Mouse (Mus musculus) layer of hippocampus, postnatal 36 days (tissue): ENCODE measurements around the gene Adamts17. TPM values are rescaled to one million over a fixed set of nuclear protein-coding genes. Genes with fewer than 3 reads are reported as not detected.

ENCODE experiments used
- DNase-seq, 2 experiments: peaks; one replicate each; pipeline ENCODE4 v3.0.0; 2022
- total RNA-seq, 2 experiments: library from RNA; stranded (reverse); gene quantifications; 2 replicates each; pipeline ENCODE4 v1.2.3; 2021

The Adamts17 gene
- 10 to 100 TPM; 24.9 to 30.4 TPM for total RNA-seq

DNA sequence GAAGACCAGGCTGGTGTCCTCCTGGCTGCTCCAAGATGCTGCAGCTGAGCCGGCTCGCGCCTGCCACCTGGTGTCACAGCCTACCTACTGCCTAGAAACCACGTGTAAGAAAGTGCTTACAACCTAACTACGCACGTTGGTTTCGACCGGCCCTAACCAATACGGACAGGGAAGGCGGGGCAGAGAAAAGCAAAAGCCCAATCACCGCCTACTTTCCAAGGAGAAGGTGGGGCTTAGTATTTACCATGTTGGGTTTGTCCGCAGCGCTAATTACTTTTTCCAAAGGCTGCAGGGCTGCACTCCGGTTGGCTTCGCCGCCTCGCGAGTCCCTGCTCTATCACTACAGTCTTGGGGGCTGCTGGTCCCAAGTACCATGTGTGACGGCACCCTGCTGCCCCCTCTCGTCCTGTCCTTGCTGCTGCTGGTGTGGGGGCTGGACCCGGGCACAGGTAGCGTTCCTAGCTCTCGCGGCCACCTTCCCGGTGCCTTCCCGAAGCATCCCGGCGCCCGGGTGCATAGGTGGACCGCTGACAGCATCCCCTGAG, at the start of gene Adamts17:
TSS of gene Adamts17 (plus strand) at position 273 of the 545 bp plus-strand sequence.
- peak; percentile 89 to 92 for DNase-seq

GRCm38 (mm10) chr7:66789860-66790748, 49.4 kb upstream of the Adamts17 start:
- no peak for DNase-seq

DNA sequence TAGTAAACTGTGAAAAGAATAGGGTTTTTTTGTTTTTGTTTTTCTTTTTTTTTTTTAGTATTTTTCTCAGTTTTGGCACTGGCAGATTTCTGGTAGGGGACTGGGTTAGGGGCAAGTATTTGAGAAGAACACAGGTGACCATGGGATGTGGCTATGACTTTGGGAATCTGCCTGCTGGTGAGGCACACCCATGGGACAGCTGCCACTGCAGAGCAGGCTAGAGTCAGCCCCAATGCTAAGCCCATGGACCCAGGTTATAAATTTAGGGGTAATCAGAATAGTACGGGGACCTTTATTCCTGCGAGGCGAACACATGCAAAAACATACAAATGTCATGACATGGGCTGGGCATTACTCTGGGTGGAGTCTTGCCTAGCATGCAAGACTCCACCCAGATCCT, 48.5 kb upstream of the Adamts17 start:
- DNase-seq = no peak

DNA sequence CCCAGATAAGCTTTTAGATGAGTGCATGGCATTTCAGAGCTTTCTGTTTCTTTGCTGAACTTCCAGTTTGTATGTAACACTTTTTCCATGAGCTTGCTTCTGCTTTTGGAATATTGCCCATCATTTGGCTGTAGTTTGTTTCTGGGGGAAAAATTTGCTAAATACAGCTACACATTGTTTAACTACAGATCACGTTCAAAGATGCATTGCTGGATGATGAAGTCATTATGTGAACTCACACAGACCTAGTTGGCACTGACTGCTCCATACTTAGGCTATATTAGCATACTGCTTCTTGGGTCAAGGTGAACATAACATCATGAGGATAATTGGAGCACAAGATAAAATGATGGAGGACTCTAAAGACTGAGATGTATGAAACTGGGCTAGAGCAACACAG, 42.6 kb upstream of the Adamts17 start:
- no peak for DNase-seq

DNA sequence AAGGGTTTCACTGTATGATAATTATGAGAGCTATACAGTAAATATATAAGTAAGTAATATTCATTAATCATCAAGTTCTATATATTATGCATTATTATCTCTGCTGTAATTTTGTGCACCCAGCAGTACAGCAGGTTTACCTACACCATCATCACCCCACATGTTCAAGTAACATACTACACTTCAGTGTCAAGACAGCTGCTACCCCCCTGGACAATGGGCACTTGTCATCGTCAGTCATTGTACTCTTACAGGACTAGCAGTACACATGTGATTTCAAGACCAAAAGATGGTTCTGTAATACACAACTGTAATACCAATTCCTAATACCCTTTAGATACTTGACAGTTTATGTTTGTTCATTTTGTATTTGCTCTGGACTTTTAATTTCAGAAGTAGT, 42.2 kb upstream of the Adamts17 start:
- no peak for DNase-seq

GRCm38 (mm10) chr7:66798826-66799225, 40.7 kb upstream of the Adamts17 start:
- no peak for DNase-seq

DNA sequence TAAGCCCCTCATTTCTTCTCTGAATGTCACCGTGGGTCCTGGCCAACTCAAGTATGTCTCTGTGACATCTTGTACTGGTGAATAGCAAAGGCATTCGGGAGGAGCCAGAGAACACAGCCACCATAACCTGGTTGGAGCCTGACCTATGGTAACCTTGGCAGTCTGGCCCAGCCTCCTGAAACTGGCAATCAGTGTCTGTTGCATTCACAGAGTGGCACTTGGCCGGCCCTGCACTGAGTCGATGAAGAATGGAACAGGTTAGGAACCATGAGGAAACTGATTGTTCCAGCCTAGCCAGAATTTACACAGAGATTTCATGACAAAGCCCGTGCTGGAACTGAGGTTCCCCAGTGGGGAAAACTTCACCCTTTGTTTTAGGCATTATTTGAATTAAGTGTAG, 38.8 kb upstream of the Adamts17 start:
- DNase-seq = no peak

DNA sequence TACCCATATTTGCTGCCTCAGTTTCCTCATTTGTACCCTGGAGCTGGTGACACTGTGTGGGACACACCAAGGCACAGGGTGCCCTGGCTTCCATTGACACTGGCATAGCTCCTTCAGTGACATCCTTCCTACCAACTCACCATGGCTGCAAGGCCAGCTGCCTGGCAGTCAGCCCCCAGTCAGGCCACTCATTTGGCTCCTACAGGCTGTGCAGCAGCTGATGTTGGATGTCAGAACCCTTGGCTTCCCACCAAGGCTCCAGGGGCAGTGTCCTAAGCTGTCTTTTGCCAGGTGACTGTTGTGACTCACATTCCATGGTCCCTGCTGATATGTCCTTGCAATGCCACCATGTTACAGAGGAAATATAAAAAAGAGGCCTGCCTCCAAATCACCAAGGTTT, 37.8 kb upstream of the Adamts17 start:
- no peak for DNase-seq

DNA sequence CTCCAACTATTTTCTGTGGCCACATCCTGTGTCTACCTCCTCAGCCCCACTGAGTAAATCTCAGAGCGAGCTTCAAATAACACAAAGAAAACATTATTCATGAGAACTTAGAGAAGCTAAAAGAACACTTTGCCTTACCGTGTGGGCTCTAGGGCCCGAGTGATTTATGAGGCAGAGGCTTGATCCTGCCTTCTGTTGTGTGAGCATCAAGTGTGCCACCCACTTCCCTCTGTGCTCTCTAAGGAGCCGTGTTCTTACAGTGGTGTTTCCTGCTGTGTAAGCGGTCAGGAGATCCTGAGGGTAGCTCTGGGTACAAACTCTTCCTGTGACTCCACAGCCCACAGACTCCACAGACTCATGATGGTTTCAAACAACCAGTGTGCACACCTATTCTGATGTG, 35.7 kb upstream of the Adamts17 start:
- DNase-seq = no peak

DNA sequence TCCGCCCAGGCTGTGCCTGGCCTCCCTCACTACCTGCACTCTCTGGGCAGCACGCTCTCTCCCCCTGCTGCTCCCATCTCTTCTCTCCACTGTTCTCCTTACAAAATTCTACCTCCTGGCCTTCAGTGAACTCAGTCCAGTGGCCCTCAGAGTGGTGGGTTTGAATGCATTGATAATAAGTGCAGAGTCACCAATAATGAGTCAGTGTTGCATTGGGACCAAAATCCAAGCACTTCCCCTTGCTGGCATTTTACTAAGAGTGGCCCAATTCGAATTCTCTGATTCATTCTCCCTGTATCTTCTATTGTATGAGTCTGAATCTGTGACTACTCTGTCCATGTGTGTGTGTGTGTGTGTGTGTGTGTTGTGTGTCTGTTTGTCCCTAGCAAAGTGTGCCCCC, 32.7 kb upstream of the Adamts17 start:
- no peak for DNase-seq

- DNase-seq = no peak
Observed at GRCm38 (mm10) chr7:66810436-66810835, 29.1 kb upstream of the Adamts17 start.

- DNase-seq = no peak
Observed at GRCm38 (mm10) chr7:66811294-66811693, 28.2 kb upstream of the Adamts17 start.

DNA sequence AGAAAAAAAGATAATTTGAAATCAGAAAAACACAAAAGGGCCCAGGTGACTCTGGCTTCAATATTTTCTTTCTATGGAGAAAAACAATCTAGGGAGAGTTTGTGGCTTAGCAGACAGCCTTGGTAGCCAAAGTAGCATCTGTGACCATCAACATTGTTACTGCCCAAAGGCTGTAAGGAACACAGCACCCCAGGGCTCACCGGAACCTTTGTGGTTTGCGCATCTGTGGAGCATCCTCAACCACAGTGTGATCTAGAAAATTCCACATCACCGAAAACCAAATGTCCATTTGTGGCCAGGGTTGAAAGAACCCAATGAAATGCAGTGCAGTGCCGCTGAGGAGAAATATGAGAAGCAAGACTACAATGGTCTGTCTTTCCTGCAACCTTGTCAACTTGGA, 27.2 kb upstream of the Adamts17 start:
- DNase-seq = no peak

- no peak for DNase-seq
Observed at GRCm38 (mm10) chr7:66812737-66813136, 26.8 kb upstream of the Adamts17 start.

- DNase-seq = no peak
Observed at GRCm38 (mm10) chr7:66813172-66813571, 26.4 kb upstream of the Adamts17 start.

DNA sequence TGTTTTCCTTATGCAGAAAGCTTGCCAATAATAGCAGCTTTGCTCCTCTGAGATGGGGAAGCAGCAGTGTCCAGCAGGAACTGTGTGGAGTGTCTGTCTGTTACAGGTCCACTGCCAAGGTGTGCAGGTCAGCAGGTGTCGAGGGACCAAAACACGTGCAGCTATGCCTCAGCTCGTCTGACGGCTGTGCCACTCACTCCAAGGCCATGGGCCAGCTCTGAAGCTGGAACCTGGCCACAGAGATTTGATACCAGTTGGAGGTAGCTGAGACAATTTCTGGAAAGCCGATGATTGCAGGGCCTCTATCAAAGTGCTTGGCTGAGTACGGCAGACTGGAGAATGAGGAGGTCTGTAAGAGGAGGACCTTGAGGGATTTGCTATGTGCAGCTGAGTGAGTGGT, 24.0 kb upstream of the Adamts17 start:
- no peak for DNase-seq

DNA sequence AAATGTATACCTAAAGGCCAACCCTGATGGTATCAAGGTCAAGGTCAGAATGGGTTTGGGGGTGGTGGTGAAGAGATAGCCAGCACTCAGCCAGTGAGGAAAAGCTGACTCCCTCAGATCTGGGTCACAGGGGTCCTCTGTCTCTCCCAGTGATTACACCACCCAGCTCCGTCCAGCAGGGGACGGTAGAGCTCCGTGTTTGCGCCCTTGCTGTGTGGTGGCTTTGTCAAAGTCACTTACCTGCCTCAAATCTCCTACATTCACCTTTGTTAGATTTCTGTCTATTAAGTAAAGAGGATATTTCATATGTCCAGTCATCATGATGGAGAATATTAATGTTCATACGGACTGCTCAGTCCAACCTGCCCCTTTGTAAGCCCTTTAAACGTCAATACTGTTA, 19.5 kb upstream of the Adamts17 start:
- DNase-seq = peak; percentile 25 to 46

DNA sequence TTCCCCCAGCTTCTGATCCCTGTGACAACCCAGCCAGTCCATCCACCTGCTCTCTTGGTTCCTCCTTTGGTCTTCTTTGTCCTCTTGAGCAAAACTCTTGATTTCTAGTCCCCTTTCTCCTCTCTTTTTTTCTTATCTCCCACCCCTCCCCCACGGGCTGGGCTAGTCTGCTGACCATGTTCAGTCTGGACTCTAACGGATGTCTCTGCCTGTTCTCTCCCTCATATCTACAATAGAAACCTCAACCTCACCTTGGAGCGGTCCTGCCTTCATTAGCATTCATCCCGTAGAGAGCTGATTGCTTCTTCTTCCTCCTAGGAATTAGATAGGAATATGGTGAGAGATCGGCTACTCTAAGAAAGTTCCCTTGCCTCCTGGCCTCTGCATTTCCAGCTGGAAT, 8.7 kb upstream of the Adamts17 start:
- DNase-seq = no peak

DNA sequence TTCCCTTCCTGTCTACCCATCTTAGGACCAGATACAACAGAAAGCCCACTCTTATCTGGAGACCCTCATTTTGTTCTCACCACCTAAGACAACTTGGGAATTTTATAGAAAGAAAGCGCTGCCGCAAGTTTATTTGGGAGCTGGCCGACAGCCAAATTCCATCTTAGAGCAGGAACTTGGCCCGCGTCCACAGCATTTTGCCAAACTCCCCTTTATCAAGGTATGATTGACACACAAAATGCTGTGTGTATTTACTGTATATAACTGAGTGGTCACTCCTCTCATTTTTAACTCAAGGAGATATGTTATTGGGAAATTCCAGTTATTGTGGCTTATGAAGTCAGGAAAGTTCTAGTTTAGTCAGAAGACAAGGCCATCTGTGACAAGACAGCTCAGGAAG, 8.2 kb upstream of the Adamts17 start:
- DNase-seq = no peak

DNA sequence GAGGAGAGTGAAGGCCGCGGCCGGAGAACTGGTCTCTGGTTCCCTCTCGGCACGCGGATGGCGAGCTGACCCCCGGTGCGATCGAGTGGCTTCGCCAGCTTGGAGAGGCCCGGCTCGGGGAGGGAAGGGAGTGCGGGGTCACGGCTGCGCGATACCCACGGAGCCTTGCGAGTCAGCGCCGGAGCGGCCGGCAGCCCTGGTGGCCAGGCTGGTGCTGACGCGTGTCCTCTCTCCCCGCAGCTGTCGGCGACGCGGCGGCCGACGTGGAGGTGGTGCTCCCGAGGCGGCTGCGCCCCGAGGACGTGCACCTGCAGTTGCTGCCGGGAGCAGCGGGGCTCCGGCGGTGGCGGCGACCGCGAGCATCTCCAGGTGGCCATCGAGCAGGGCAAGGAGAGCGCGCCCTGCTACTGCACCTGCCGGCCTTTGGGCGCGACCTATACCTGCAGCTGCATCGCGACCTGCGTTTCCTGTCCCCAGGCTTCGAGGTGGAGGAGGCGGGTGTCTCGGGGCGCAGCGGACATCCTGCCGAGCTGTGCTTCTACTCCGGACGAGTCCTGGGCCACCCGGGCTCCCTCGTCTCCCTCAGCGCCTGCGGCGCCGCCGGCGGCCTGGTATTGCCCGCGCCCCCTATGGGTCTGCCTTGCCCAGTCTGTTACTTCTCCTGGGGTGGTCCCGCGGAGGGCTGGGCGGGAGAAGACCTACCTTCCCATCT, 629 bp downstream of the Adamts17 start:
- DNase-seq = peak; percentile 56 to 60

DNA sequence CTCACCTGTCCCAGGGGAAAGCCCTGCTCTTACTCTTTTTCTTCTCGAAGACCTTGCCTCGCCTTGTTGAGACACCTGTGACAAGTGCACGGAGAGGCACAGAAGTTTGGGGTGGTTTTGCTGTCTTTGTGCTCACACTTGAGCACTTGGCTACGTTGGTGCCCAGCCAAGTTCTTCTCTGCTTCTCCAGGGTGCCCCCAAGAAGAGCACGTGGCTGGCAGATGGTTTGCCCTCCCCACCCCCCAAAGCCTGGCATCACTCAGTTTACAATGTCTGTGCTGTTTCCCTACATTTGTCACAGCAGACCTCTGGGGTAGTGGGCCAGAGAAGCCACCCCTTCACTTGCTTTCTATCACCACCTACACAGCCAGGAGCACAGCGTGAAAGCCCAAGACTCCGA, 1.6 kb downstream of the Adamts17 start:
- DNase-seq = peak; percentile 40 to 52

GRCm38 (mm10) chr7:66842021-66842420, 2.5 kb downstream of the Adamts17 start:
- peak; percentile 83 to 85 for DNase-seq

DNA sequence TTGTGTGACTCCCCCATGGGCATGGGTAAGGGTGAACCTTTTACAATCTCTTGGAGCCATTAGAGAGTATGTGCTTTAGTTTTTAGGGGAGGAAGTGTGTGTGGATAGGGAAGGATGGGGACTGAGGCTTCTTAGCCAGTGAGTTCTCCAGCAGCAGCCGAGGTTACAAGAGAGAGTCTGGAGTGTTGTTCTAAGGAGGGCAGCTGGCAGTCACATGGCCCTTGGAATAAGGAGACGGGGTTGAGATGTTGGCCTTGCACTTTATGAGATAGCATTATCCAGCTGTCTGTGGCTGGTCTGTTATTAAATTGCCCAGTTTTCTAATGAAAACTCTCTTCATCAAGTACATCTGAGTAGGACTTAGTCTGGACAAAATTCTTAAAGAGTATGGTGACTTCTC, 4.3 kb downstream of the Adamts17 start:
- no peak for DNase-seq

DNA sequence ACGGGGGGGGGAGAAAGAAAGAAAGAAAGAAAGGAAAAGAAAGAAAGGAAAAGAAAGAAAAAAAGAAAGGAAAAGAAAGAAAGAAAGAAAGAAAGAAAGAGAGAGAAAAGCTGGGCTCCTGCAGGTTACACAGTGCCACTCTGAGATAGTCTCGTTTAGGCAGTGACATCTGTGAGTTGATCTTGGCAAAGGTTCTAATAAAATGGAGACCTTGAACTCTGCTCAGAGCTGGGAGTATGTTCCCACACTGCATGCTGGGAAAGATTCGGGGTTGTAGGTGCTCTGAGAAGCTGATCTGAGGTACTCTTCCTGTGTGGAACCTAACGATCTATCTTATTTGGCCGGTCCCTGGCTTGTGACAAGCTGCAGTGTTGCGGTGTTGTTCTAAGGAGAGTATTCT, 7.0 kb downstream of the Adamts17 start:
- no peak for DNase-seq
